Mouse (Mus musculus): ENCODE data around the gene Xdh. TPM values are rescaled to one million over a fixed set of nuclear protein-coding genes. Genes with fewer than 3 reads are reported as not detected.

Xdh gene
- total and polyA plus RNA-seq, 3 experiments, result 2.0 to 14.5 TPM; not detected in 1

DNA sequence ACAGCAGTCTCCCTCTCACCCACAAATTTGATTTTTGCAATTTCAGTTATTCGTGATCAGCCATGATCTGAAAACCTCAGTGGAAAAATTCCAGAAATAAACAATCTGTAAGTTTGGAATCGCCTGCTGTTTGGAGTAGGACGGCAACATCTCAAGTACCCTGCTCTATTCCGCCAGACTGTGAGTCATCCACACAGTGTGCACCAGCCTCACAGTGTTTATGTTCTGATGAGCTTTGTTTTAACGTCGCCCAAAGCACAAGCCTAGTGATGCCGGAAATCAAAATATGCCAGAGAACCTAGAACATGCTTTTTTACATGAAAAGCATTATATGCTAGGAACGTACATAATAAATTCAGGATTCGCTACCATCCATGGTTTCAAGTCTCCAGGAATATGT is 14.9 kb upstream of the Xdh start:
- Histone ChIP-seq H3K27ac (ENCODE audit: control insufficient read depth, low read depth, low read length) (no peak overlapping the region), H3K4me1 (ENCODE audit: control insufficient read depth in 1 of 2, insufficient read depth in 2 of 2, low read length in 2 of 2) (no peaks in the 10 kb centered on the region), H3K79me2 (ENCODE audit: control insufficient read depth, insufficient read depth, low read length, poor library complexity) (no peaks in the 10 kb centered on the region), H3K4me3 (ENCODE audit: control insufficient read depth in 1 of 2, insufficient read depth in 1 of 2, low read depth in 2 of 2, low read length in 2 of 2) (no peak overlapping the region), H3K27me3 (ENCODE audit: control insufficient read depth in 1 of 2, insufficient read depth in 2 of 2, low read length in 2 of 2) (peaks cover 0 to 2% of the 10 kb centered on the region in 2 experiments; a peak in 2 of 4 replicates), H3K9me3 (replicated peaks; ENCODE audit: insufficient read depth, low read length) (no peaks in the 10 kb centered on the region), H3K36me3 (ENCODE audit: control insufficient read depth in 1 of 2, insufficient read depth in 2 of 2, low read length in 2 of 2) (no peaks in the 10 kb centered on the region), H3K9ac (ENCODE audit: control insufficient read depth, low read depth, low read length, poor library complexity, severe bottlenecking) (no peak overlapping the region)
- no peak for DNase-seq (ENCODE audit: low read depth, low spot score)
- TF ChIP-seq CHD2 (IDR thresholded peaks at IDR 0.05; ENCODE audit: low read length), result no peak
- no peak for TF ChIP-seq UBTF (IDR thresholded peaks at IDR 0.05; ENCODE audit: borderline replicate concordance, insufficient read depth, low read depth, low read length)
- no peak for TF ChIP-seq POLR2AphosphoS2 (IDR thresholded peaks at IDR 0.05; ENCODE audit: low read length)
- no peak for TF ChIP-seq GABPA (IDR thresholded peaks at IDR 0.05; ENCODE audit: low read depth, low read length)
- no peak for TF ChIP-seq JUND (IDR thresholded peaks at IDR 0.05; ENCODE audit: low read depth, low read length)
- TF ChIP-seq CTCF (IDR thresholded peaks at IDR 0.05 in 2 of 3, conservative IDR thresholded peaks at IDR 0.05 in 1 of 3; ENCODE audit: control insufficient read depth in 1 of 3, insufficient read depth in 1 of 3, low read depth in 2 of 3, low read length in 3 of 3, poor library complexity in 1 of 3, severe bottlenecking in 1 of 3), result no peak

GRCm38 (mm10) chr17:73962628-73963043 is 12.6 kb upstream of the Xdh start:
- no peak for TF ChIP-seq GABPA (IDR thresholded peaks at IDR 0.05; ENCODE audit: low read depth, low read length)
- TF ChIP-seq ZKSCAN1 (IDR thresholded peaks at IDR 0.05; ENCODE audit: low read depth, low read length), result no peak
- no peak for TF ChIP-seq RAD21 (IDR thresholded peaks at IDR 0.05; ENCODE audit: low read depth, low read length)
- TF ChIP-seq MXI1 (IDR thresholded peaks at IDR 0.05; ENCODE audit: low read depth, low read length), result no peak
- no peak for TF ChIP-seq E2F4 (IDR thresholded peaks at IDR 0.05; ENCODE audit: borderline replicate concordance, low read depth, low read length)
- Histone ChIP-seq H3K27me3 (ENCODE audit: control insufficient read depth in 1 of 2, insufficient read depth in 2 of 2, low read length in 2 of 2) (peaks cover 3 to 5% of the 10 kb centered on the region in 2 experiments; a peak in 3 of 4 replicates), H3K36me3 (ENCODE audit: control insufficient read depth in 1 of 2, insufficient read depth in 2 of 2, low read length in 2 of 2) (no peaks in the 10 kb centered on the region), H3K27ac (ENCODE audit: control insufficient read depth, low read depth, low read length) (no peak overlapping the region), H3K9ac (ENCODE audit: control insufficient read depth, low read depth, low read length, poor library complexity, severe bottlenecking) (no peak overlapping the region), H3K79me2 (ENCODE audit: control insufficient read depth, insufficient read depth, low read length, poor library complexity) (no peaks in the 10 kb centered on the region), H3K4me3 (ENCODE audit: control insufficient read depth in 1 of 2, insufficient read depth in 1 of 2, low read depth in 2 of 2, low read length in 2 of 2) (no peak overlapping the region), H3K9me3 (replicated peaks; ENCODE audit: insufficient read depth, low read length) (no peaks in the 10 kb centered on the region), H3K4me1 (ENCODE audit: control insufficient read depth in 1 of 2, insufficient read depth in 2 of 2, low read length in 2 of 2) (no peaks in the 10 kb centered on the region)
- DNase-seq (ENCODE audit: low read depth, low spot score), result no peak

DNA sequence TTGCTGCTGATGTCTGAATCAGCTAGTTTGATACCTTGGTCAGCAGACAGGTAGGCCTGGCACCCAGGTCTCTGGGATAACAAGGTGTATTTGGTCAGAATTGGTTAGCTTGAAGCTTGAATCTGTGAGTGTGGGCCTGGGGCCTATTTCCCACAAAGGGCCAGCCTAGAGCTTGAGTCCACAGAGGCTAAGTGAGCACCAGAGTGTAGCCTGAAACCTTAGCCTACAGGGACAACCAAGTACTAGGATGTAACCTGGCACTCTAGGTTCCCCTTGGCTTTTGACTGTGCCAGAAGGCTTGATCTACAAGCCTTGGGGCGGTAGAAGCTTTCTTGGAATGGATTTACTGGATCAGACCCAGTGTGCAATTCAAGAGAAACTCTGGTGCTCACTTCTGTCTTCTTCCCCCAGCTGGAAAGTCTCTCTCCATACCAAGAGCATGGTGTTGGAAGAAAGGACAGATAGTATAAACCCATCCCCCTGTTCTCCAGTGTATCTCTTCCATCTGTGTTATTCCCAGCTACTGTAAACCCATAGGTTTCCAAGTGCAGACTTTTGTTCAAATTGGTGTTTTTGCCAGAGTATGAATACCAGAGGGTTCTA is 11.9 kb upstream of the Xdh start:
- H3K79me2 ChIP-seq (ENCODE audit: control insufficient read depth, insufficient read depth, low read length, poor library complexity), result no peaks in the 10 kb centered on the region
- no peak overlapping the region for H3K4me3 ChIP-seq (ENCODE audit: control insufficient read depth in 1 of 2, insufficient read depth in 1 of 2, low read depth in 2 of 2, low read length in 2 of 2)
- H3K9ac ChIP-seq (ENCODE audit: control insufficient read depth, low read depth, low read length, poor library complexity, severe bottlenecking), result no peak overlapping the region
- H3K27ac ChIP-seq (ENCODE audit: control insufficient read depth, low read depth, low read length), result no peak overlapping the region
- no peak for DNase-seq (ENCODE audit: low read depth, low spot score)
- peaks cover 5 to 6% of the 10 kb centered on the region in 2 experiments; a peak in 3 of 4 replicates for H3K27me3 ChIP-seq (ENCODE audit: control insufficient read depth in 1 of 2, insufficient read depth in 2 of 2, low read length in 2 of 2)
- H3K9me3 ChIP-seq (replicated peaks; ENCODE audit: insufficient read depth, low read length), result no peaks in the 10 kb centered on the region
- H3K4me1 ChIP-seq (ENCODE audit: control insufficient read depth in 1 of 2, insufficient read depth in 2 of 2, low read length in 2 of 2), result no peaks in the 10 kb centered on the region
- no peaks in the 10 kb centered on the region for H3K36me3 ChIP-seq (ENCODE audit: control insufficient read depth in 1 of 2, insufficient read depth in 2 of 2, low read length in 2 of 2)
- TF ChIP-seq USF1 (IDR thresholded peaks at IDR 0.05; ENCODE audit: low read depth, low read length), result no peak
- TF ChIP-seq RCOR1 (IDR thresholded peaks at IDR 0.05; ENCODE audit: low read depth, low read length), result no peak
- no peak for TF ChIP-seq GATA1 (IDR thresholded peaks at IDR 0.05; ENCODE audit: low read depth, low read length)
- TF ChIP-seq POLR2AphosphoS2 (IDR thresholded peaks at IDR 0.05; ENCODE audit: low read length), result no peak
- TF ChIP-seq ZKSCAN1 (IDR thresholded peaks at IDR 0.05; ENCODE audit: low read depth, low read length), result no peak
- TF ChIP-seq NELFE (IDR thresholded peaks at IDR 0.05; ENCODE audit: low read depth, low read length), result no peak
- no peak for TF ChIP-seq NRF1 (IDR thresholded peaks at IDR 0.05; ENCODE audit: insufficient read depth, low read depth, low read length, poor library complexity, severe bottlenecking)
- no peak for TF ChIP-seq SIN3A (IDR thresholded peaks at IDR 0.05; ENCODE audit: low read length)
- no peak for TF ChIP-seq MAFK (IDR thresholded peaks at IDR 0.05; ENCODE audit: borderline replicate concordance, low read depth, low read length)
- no peak for TF ChIP-seq MAX (IDR thresholded peaks at IDR 0.05; ENCODE audit: low read length)
- TF ChIP-seq ZNF384 (IDR thresholded peaks at IDR 0.05; ENCODE audit: low read depth, low read length), result no peak
- TF ChIP-seq CHD1 (IDR thresholded peaks at IDR 0.05; ENCODE audit: low read depth, low read length), result no peak
- TF ChIP-seq MYC (IDR thresholded peaks at IDR 0.05; ENCODE audit: low read depth, low read length), result no peak
- no peak for TF ChIP-seq USF2 (IDR thresholded peaks at IDR 0.05; ENCODE audit: borderline replicate concordance in 1 of 2, insufficient read depth in 1 of 2, low read depth in 1 of 2, low read length in 2 of 2)
- no peak for TF ChIP-seq ETS1 (IDR thresholded peaks at IDR 0.05; ENCODE audit: low read depth, low read length)
- TF ChIP-seq JUND (IDR thresholded peaks at IDR 0.05; ENCODE audit: low read depth, low read length), result no peak
- no peak for TF ChIP-seq CTCF (IDR thresholded peaks at IDR 0.05 in 2 of 3, conservative IDR thresholded peaks at IDR 0.05 in 1 of 3; ENCODE audit: control insufficient read depth in 1 of 3, insufficient read depth in 1 of 3, low read depth in 2 of 3, low read length in 3 of 3, poor library complexity in 1 of 3, severe bottlenecking in 1 of 3)
- no peak for TF ChIP-seq SMC3 (IDR thresholded peaks at IDR 0.05; ENCODE audit: low read depth, low read length)
- TF ChIP-seq MYB (IDR thresholded peaks at IDR 0.05; ENCODE audit: low read depth, low read length), result no peak
